Mouse (Mus musculus): Measurements from ENCODE around the gene F830045P16Rik. TPM values are rescaled to one million over a fixed set of nuclear protein-coding genes. Genes with fewer than 3 reads are reported as not detected.

The F830045P16Rik gene
- polyA plus RNA-seq, 1 experiment from 2014 or later = 0.10 TPM

DNA sequence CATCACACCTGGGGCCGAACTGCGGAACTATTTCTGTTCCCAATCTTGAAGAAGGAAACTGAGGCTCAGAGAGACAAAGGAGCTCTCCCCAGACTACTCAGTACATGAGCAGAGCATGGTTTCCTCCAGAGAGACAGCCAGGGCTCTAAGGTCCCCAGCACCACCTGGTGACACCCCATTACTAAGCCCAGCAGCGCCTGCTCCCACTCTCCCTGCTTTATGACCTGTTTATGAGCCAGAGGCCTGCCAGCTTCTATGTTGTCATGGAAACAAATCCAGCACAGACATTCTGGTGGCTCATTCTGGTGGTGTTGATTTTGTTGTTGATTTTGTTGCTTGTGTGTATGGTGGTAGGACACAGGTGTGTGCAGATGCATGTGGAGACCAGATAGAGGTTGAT lies 3.6 kb upstream of the F830045P16Rik start:
- Histone ChIP-seq H3K27ac (no peak overlapping the region), H3K4me3 (no peak overlapping the region), H3K9me3 (replicated peaks) (no peaks in the 10 kb centered on the region), H3K4me2 (replicated peaks) (no peak overlapping the region), H3K4me1 (peaks cover 12% of the 10 kb centered on the region), H3K9ac (no peak overlapping the region), H3K27me3 (peaks cover 14% of the 10 kb centered on the region), H3K36me3 (no peaks in the 10 kb centered on the region)
- no peak for ATAC-seq (ENCODE audit: low FRiP score)
- 85% methylated on average over 3 of the region's 3 CpGs for WGBS

DNA sequence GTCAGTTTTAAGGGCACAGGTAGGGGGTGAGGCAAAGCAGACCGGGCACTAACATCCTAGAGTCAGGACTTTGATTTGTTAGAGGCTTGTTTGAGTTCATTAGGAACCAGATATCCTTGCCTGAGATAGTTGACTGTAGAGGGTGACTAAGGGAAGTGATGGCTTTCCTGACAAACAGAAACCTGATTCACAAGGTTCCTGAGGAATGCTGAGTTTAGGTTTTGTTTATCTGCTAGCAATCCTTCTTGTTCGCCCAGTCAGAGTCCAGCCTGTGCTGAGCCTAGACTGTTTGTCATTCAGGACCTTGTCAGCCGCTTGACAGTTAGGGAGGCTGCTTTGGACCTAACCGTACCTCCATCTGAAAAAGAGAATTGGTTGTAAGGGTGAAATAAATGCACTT lies 2.8 kb upstream of the F830045P16Rik start:
- H3K9me3 ChIP-seq (replicated peaks) = no peaks in the 10 kb centered on the region
- H3K27ac ChIP-seq = no peak overlapping the region
- ATAC-seq (ENCODE audit: low FRiP score) = no peak
- no peak overlapping the region for H3K9ac ChIP-seq
- no peaks in the 10 kb centered on the region for H3K36me3 ChIP-seq
- no peak overlapping the region for H3K4me2 ChIP-seq (replicated peaks)
- no peak overlapping the region for H3K4me3 ChIP-seq
- WGBS = 65% methylated on average over 4 of the region's 4 CpGs
- H3K27me3 ChIP-seq = peaks cover 17% of the 10 kb centered on the region
- H3K4me1 ChIP-seq = peaks cover 11% of the 10 kb centered on the region

- no peak for ATAC-seq (ENCODE audit: low FRiP score)
- Histone ChIP-seq H3K4me1 (peaks cover 11% of the 10 kb centered on the region), H3K36me3 (no peaks in the 10 kb centered on the region), H3K9me3 (replicated peaks) (no peaks in the 10 kb centered on the region), H3K27me3 (peaks cover 23% of the 10 kb centered on the region), H3K4me2 (replicated peaks) (no peak overlapping the region), H3K9ac (no peak overlapping the region), H3K27ac (no peak overlapping the region), H3K4me3 (no peak overlapping the region)
- WGBS = 76% methylated on average over 4 of the region's 4 CpGs
Measured at GRCm38 (mm10) chr2:129537926-129538325, 1.5 kb upstream of the F830045P16Rik start.

DNA sequence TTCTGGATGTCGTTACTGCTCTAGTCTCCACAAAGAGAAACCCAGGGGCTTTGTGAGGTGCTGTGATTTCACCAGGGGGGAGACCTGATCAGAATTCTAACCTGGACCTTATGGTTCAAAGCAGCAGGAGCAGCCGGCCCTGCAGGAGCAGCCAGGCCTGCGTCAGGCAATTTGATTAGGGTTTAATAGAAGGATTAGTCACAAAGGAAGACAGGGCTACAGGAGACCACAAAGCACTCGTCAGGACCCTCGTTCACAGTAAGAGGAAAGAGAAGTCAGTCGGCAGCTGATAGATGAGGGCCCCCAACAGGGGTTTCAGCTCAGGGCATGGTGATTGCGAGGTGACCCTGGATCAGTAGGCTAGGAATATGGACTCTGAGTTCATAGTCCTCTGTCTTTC lies 958 bp upstream of the F830045P16Rik start:
- ATAC-seq (ENCODE audit: low FRiP score) = no peak
- WGBS = 20% methylated on average over 7 of the region's 7 CpGs
- no peak overlapping the region for H3K27ac ChIP-seq
- no peak overlapping the region for H3K9ac ChIP-seq
- H3K9me3 ChIP-seq (replicated peaks) = no peaks in the 10 kb centered on the region
- H3K4me2 ChIP-seq (replicated peaks) = no peak overlapping the region
- H3K27me3 ChIP-seq = peaks cover 26% of the 10 kb centered on the region
- no peaks in the 10 kb centered on the region for H3K36me3 ChIP-seq
- peaks cover 11% of the 10 kb centered on the region for H3K4me1 ChIP-seq
- H3K4me3 ChIP-seq = no peak overlapping the region

DNA sequence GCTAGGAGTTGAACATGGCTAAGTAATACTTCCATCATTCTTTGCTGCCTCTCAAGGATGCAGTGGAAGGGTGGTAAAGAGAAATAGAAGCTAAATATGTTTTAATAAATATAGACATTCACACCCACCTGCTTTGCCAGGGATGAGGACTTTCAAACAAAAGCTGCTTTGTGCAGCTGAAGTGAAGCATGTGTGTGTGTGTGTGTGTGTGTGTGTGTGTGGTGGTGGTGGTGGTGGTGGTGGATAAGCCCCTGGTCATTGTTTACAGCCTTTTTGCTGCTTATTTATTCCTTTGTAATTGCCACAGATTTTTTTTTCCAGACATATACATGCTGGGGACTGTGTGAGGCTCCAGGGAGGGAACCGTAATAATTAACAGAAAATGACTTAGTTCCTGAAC lies 524 bp upstream of the F830045P16Rik start:
- Histone ChIP-seq H3K27ac (no peak overlapping the region), H3K9ac (no peak overlapping the region), H3K4me2 (replicated peaks) (no peak overlapping the region), H3K36me3 (no peaks in the 10 kb centered on the region), H3K27me3 (peaks cover 28% of the 10 kb centered on the region), H3K4me1 (peaks cover 11% of the 10 kb centered on the region), H3K9me3 (replicated peaks) (no peaks in the 10 kb centered on the region), H3K4me3 (no peak overlapping the region)
- ATAC-seq (ENCODE audit: low FRiP score) = no peak
- WGBS = 71% methylated on average over 1 of the region's 1 CpGs

DNA sequence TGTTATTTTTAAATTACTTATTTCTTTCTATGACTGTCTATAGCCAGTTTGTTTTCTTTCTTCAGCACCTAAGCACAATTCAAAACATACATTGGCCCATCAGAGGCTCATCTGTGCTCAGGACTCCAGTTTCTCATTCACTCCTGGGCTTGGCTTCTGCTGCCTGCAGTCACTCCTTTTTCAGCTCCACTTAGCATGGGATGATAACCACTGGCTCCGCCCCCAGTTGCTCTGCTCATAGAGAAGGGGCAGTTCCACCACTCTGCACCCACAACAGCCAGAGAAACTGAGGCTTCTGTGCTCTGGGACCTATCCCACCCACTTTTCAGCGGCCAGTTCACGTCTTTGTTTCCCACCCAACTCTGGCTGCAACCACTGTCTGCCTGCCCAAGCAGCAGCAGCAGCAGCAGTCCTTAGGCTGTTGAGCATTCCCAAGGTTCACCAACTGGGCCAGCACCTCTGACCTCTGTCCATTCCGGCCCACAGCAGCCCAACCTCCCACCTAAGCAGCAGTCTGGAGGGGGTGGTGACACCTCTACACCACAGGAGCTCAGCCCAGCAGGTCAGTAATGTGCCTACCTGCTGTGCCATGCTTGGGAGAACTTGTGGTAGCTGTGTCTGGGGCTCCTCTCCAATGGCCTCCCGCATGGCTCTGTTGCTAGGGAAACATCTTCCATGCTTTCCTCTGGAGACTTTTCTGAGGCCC lies 1.4 kb downstream of the F830045P16Rik start:
- no peaks in the 10 kb centered on the region for H3K36me3 ChIP-seq
- WGBS = 42% methylated on average over 5 of the region's 5 CpGs
- H3K27ac ChIP-seq = no peak overlapping the region
- no peaks in the 10 kb centered on the region for H3K9me3 ChIP-seq (replicated peaks)
- ATAC-seq (ENCODE audit: low FRiP score) = no peak
- peaks cover 16% of the 10 kb centered on the region for H3K4me1 ChIP-seq
- peaks cover 34% of the 10 kb centered on the region for H3K27me3 ChIP-seq
- H3K9ac ChIP-seq = no peak overlapping the region
- H3K4me2 ChIP-seq (replicated peaks) = no peak overlapping the region
- H3K4me3 ChIP-seq = no peak overlapping the region

DNA sequence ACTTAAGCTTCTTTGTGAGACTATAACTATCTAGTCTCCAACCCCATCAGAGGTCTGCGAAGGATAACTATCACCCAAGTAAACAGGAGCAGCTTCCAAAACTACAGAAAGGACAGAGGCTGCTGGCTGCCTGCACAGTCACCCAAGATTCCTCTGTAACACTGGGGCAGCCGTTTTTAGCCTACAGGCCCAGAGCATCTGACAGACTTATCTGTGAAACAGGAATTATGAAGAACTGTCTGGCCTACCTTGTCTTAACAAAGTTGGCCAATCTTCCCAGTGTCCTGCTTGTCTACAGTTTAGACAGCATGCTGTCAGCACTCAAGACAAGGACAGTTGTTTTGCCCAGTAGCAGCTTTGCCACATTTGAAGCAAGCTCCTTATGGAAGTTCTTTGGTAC lies 4.5 kb downstream of the F830045P16Rik start:
- H3K27me3 ChIP-seq = peaks cover 45% of the 10 kb centered on the region
- no peaks in the 10 kb centered on the region for H3K36me3 ChIP-seq
- H3K4me1 ChIP-seq = peaks cover 22% of the 10 kb centered on the region
- no peak overlapping the region for H3K9ac ChIP-seq
- no peak overlapping the region for H3K4me3 ChIP-seq
- no peak for ATAC-seq (ENCODE audit: low FRiP score)
- H3K4me2 ChIP-seq (replicated peaks) = no peak overlapping the region
- no peaks in the 10 kb centered on the region for H3K9me3 ChIP-seq (replicated peaks)
- H3K27ac ChIP-seq = no peak overlapping the region
- WGBS = 82% methylated on average over 2 of the region's 2 CpGs

DNA sequence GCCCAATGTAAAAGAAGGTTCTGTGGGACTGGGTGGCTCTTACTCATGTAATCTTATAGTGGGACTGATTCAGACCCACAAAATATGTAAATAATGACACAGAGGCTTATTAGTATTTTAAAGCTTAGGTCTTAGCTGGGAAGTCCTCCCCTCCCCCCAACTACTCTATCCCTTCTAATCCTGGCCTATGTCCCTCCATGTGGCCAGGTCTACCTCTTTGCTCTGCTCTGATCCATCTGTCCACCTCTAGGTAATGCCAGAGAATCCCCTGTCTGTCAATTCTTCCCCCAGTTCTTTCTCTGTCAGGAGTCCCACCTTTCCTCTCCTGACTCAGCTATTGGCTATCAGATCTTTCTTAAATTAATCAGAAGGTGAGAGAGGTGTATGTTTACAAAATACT lies 5.3 kb downstream of the F830045P16Rik start:
- peaks cover 44% of the 10 kb centered on the region for H3K27me3 ChIP-seq
- no peak overlapping the region for H3K4me3 ChIP-seq
- no peaks in the 10 kb centered on the region for H3K36me3 ChIP-seq
- no peak overlapping the region for H3K9ac ChIP-seq
- H3K27ac ChIP-seq = no peak overlapping the region
- H3K4me2 ChIP-seq (replicated peaks) = no peak overlapping the region
- ATAC-seq (ENCODE audit: low FRiP score) = no peak
- no peaks in the 10 kb centered on the region for H3K9me3 ChIP-seq (replicated peaks)
- H3K4me1 ChIP-seq = peaks cover 20% of the 10 kb centered on the region

- Histone ChIP-seq H3K9ac (no peak overlapping the region), H3K9me3 (replicated peaks) (no peaks in the 10 kb centered on the region), H3K4me1 (peaks cover 16% of the 10 kb centered on the region), H3K4me3 (no peak overlapping the region), H3K36me3 (no peaks in the 10 kb centered on the region), H3K27ac (no peak overlapping the region), H3K27me3 (peaks cover 38% of the 10 kb centered on the region), H3K4me2 (replicated peaks) (peak overlapping the region; percentile 30)
- peak; percentile 89 for ATAC-seq (ENCODE audit: low FRiP score)
- WGBS = 18% methylated on average over 14 of the region's 14 CpGs
Measured at GRCm38 (mm10) chr2:129529297-129530209, 6.8 kb downstream of the F830045P16Rik start.

- ATAC-seq (ENCODE audit: low FRiP score) = no peak
- Histone ChIP-seq H3K4me2 (replicated peaks) (no peak overlapping the region), H3K4me3 (no peak overlapping the region)
Measured at GRCm38 (mm10) chr2:129527916-129528315, 8.5 kb downstream of the F830045P16Rik start.

DNA sequence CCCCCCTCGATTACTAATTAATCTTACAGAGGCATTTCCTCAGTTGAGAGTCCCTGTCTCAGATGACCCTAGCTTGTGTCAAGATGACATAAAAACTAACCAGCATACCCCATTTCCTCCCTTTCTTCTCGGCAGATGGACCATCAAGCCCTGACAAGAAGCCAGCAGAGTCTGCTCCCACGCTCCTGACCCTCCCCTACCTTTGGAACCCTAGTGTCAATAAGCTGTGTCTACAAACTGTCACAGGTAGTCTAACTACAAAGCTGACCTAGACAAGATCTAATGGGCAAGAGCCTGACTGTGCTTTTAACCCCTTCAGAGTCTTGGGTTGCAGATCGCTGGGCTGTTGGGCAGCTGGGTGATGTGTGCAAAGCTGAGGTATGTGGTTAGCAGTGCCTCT lies 10.1 kb downstream of the F830045P16Rik start:
- 86% methylated on average over 4 of the region's 4 CpGs for WGBS

More at GRCm38 (mm10) chr2:129527916-129528315, 8.5 kb downstream of the F830045P16Rik start:
- WGBS = 76% methylated on average over 4 of the region's 4 CpGs
- Histone ChIP-seq H3K9me3 (replicated peaks) (no peaks in the 10 kb centered on the region), H3K36me3 (no peaks in the 10 kb centered on the region), H3K27me3 (peaks cover 31% of the 10 kb centered on the region), H3K9ac (no peak overlapping the region), H3K27ac (no peak overlapping the region), H3K4me1 (peaks cover 16% of the 10 kb centered on the region)

GRCm38 (mm10) chr2:129525644-129526043 lies 10.8 kb downstream of the F830045P16Rik start:
- ATAC-seq (ENCODE audit: low FRiP score) = no peak
- Histone ChIP-seq H3K9ac (no peak overlapping the region), H3K4me2 (replicated peaks) (no peak overlapping the region), H3K27me3 (peaks cover 17% of the 10 kb centered on the region), H3K27ac (no peak overlapping the region), H3K4me1 (peaks cover 16% of the 10 kb centered on the region), H3K9me3 (replicated peaks) (no peaks in the 10 kb centered on the region), H3K36me3 (no peaks in the 10 kb centered on the region), H3K4me3 (no peak overlapping the region)

More for the DNA sequence above, 10.1 kb downstream of the F830045P16Rik start:
- no peak for ATAC-seq (ENCODE audit: low FRiP score)
- Histone ChIP-seq H3K27me3 (peaks cover 23% of the 10 kb centered on the region), H3K36me3 (no peaks in the 10 kb centered on the region), H3K9ac (no peak overlapping the region), H3K9me3 (replicated peaks) (no peaks in the 10 kb centered on the region), H3K4me2 (replicated peaks) (no peak overlapping the region), H3K27ac (no peak overlapping the region), H3K4me3 (no peak overlapping the region), H3K4me1 (peaks cover 16% of the 10 kb centered on the region)

All from hindbrain, embryonic 12.5 days (tissue).